Mouse (Mus musculus): ENCODE measurements around the gene Xab2.

- TF ChIP-seq EP300 (IDR thresholded peaks at IDR 0.05; ENCODE audit: low read depth) (no peak), CTCF (IDR thresholded peaks at IDR 0.05; ENCODE audit: low read depth) (no peak)
Observed at GRCm38 (mm10) chr8:3652845-3653244, 31.7 kb upstream of the Xab2 start.

All from liver, postnatal 0 days (tissue).